Mouse (Mus musculus) ZHBTc4 (cell line): ENCODE measurements around the gene Gm3417.
"Not testable (repeated sequence)": the region's sequence is repeated elsewhere in the genome, so short reads cannot be mapped to it uniquely, and the experiment has no call there.

Source experiments
- DNase-seq: peaks from one replicate; pipeline ENCODE4 v3.0.0-alpha.2; 2011; ENCODE audit warnings: low read depth, low spot score

The Gm3417 gene

GRCm38 (mm10) chr17:14978362-14979038 lies at the start of gene Gm3417, which contains the start of gene 9030025P20Rik:
Gene Gm3417 (minus strand): TSS chr17:14978790.
Gene 9030025P20Rik (plus strand): TSS chr17:14978468.
- not testable (repeated sequence) for DNase-seq

- DNase-seq: not testable (repeated sequence)
Observed at GRCm38 (mm10) chr17:15025513-15025912, 46.9 kb upstream of the Gm3417 start.

GRCm38 (mm10) chr17:15024502-15025193 lies 46.1 kb upstream of the Gm3417 start:
- not testable (repeated sequence) for DNase-seq

GRCm38 (mm10) chr17:15023878-15024492 lies 45.4 kb upstream of the Gm3417 start:
- DNase-seq: not testable (repeated sequence)

- peak; percentile 62 for DNase-seq
Observed at GRCm38 (mm10) chr17:15021503-15022220, 43.1 kb upstream of the Gm3417 start.

GRCm38 (mm10) chr17:15009706-15010413 lies 31.3 kb upstream of the Gm3417 start, which contains the start of gene Gm3435:
Gene Gm3435 (plus strand): TSS chr17:15010176.
- DNase-seq: not testable (repeated sequence)

- DNase-seq: not testable (repeated sequence)
Observed at GRCm38 (mm10) chr17:15009088-15009487, 30.5 kb upstream of the Gm3417 start.

- not testable (repeated sequence) for DNase-seq
Observed at GRCm38 (mm10) chr17:15000047-15000446, 21.5 kb upstream of the Gm3417 start.

GRCm38 (mm10) chr17:14994140-14994539 lies 15.6 kb upstream of the Gm3417 start:
- not testable (repeated sequence) for DNase-seq

GRCm38 (mm10) chr17:14993139-14993832 lies 14.7 kb upstream of the Gm3417 start:
- not testable (repeated sequence) for DNase-seq

GRCm38 (mm10) chr17:14992522-14993138 lies 14.0 kb upstream of the Gm3417 start:
- DNase-seq: not testable (repeated sequence)

- not testable (repeated sequence) for DNase-seq
Observed at GRCm38 (mm10) chr17:14990116-14990702, 11.6 kb upstream of the Gm3417 start.

- not testable (repeated sequence) for DNase-seq
Observed at GRCm38 (mm10) chr17:14977718-14978361, 750 bp downstream of the Gm3417 start.

GRCm38 (mm10) chr17:14968373-14968913 lies 10.1 kb downstream of the Gm3417 start:
- DNase-seq: not testable (repeated sequence)

- not testable (repeated sequence) for DNase-seq
Observed at GRCm38 (mm10) chr17:14961557-14962154, 16.9 kb downstream of the Gm3417 start.

GRCm38 (mm10) chr17:14960951-14961556 lies 17.5 kb downstream of the Gm3417 start, which contains the start of gene Phf10:
Gene Phf10 (minus strand): TSS chr17:14961273.
- peak; percentile 18 for DNase-seq

- DNase-seq: peak; percentile 32
Observed at GRCm38 (mm10) chr17:14960520-14960919, 18.1 kb downstream of the Gm3417 start.

GRCm38 (mm10) chr17:14959979-14960378 lies 18.6 kb downstream of the Gm3417 start:
- no peak for DNase-seq
